Mouse (Mus musculus) limb, embryonic 13.5 days (tissue): Measurements from ENCODE around the gene Tcea2. TPM values are rescaled to one million over a fixed set of nuclear protein-coding genes. Genes with fewer than 3 reads are reported as not detected.

Experiments
- ATAC-seq: fragments of 200-750 bp; cut with Nextera tagmentation; 2 replicates; pipeline ENCODE4 v1.8.0; 2017; ENCODE audit warnings: low read depth, moderate number of reproducible peaks, moderate TSS enrichment; ENCODE audit not compliant: low FRiP score
- H3K27ac ChIP-seq: fragments of 300-500 bp; sonication (generic); 2 replicates; pipeline ENCODE4 v1.5.1; 2015; ENCODE audit warnings: inconsistent platforms, mild to moderate bottlenecking, moderate library complexity
- H3K27me3 ChIP-seq: fragments of 300-500 bp; sonication (generic); 2 replicates; pipeline ENCODE4 v1.6.1; 2015; ENCODE audit warnings: mild to moderate bottlenecking, inconsistent platforms
- H3K36me3 ChIP-seq: fragments of 300-500 bp; sonication (generic); 2 replicates; pipeline ENCODE4 v1.6.1; 2015; ENCODE audit warnings: inconsistent platforms, mild to moderate bottlenecking, moderate library complexity
- H3K4me1 ChIP-seq: fragments of 300-500 bp; sonication (generic); 2 replicates; pipeline ENCODE4 v1.6.1; 2015; ENCODE audit warnings: inconsistent platforms
- H3K4me2 ChIP-seq: fragments of 300-500 bp; sonication (generic); replicated peaks from 2 replicates; pipeline ENCODE4 v1.6.1; 2015; ENCODE audit warnings: inconsistent platforms, mild to moderate bottlenecking, moderate library complexity
- H3K4me3 ChIP-seq: fragments of 300-500 bp; sonication (generic); 2 replicates; pipeline ENCODE4 v1.5.1; 2015; ENCODE audit warnings: moderate library complexity, mild to moderate bottlenecking, inconsistent platforms
- H3K9ac ChIP-seq: fragments of 300-500 bp; sonication (generic); 2 replicates; pipeline ENCODE4 v1.6.1; 2015; ENCODE audit warnings: mild to moderate bottlenecking, inconsistent platforms
- H3K9me3 ChIP-seq: fragments of 300-500 bp; sonication (generic); 2 replicates; pipeline ENCODE4 v1.6.1; 2016; ENCODE audit warnings: inconsistent platforms
- WGBS: fragments of 180-500 bp; shearing (Covaris S2); methylation state at CpG from one replicate; pipeline ENCODE4 v1.1.7; 2015; 5-methylcytosine and 5-hydroxymethylcytosine counted together
- polyA plus RNA-seq: library from polyadenylated mRNA; unstranded; fragments of >200 nt; fragmentation: Nextera tagmentation; extraction: Ambion mirVana; gene quantifications from 2 replicates; pipeline ENCODE4 v1.2.1, GENCODE M21; 2015

Gene Tcea2
- 33.3 and 34.3 TPM in 2 replicates for polyA plus RNA-seq

- under 1% methylated on average over 64 of the region's 69 CpGs for WGBS
- Histone ChIP-seq H3K9me3 (no peaks in the 10 kb centered on the region), H3K4me1 (peaks cover 22% of the 10 kb centered on the region), H3K27ac (no peak within 1 kb of the TSS; the same call in 1 of the 2 replicates), H3K36me3 (peaks cover 7% of the 10 kb centered on the region; the same call in 1 of the 2 replicates), H3K9ac (peak within 1 kb of the TSS; percentile 88), H3K4me3 (peak within 1 kb of the TSS; percentile 70), H3K27me3 (no peaks in the 10 kb centered on the region), H3K4me2 (peak within 1 kb of the TSS; percentile 90)
- peak; percentile 55 for ATAC-seq
These were observed at the start of gene Tcea2 for GRCm38 (mm10) chr2:181679951-181680715. Tcea2 (plus strand) TSS chr2:181680310.

GRCm38 (mm10) chr2:181632624-181633023 is 47.5 kb upstream of the Tcea2 start:
- ATAC-seq: no peak
- WGBS: 92% methylated on average over 6 of the region's 6 CpGs
- no peak overlapping the region for H3K4me3 ChIP-seq

GRCm38 (mm10) chr2:181635865-181636264 is 44.2 kb upstream of the Tcea2 start:
- Histone ChIP-seq H3K27ac (no peak overlapping the region), H3K36me3 (peaks cover 81% of the 10 kb centered on the region), H3K9ac (no peak overlapping the region), H3K4me3 (no peak overlapping the region), H3K27me3 (no peaks in the 10 kb centered on the region), H3K4me1 (no peaks in the 10 kb centered on the region), H3K4me2 (no peak overlapping the region), H3K9me3 (no peaks in the 10 kb centered on the region)
- WGBS: 87% methylated on average over 3 of the region's 3 CpGs
- ATAC-seq: no peak

More at GRCm38 (mm10) chr2:181632624-181633023, 47.5 kb upstream of the Tcea2 start:
- no peak overlapping the region for H3K9ac ChIP-seq
- H3K27ac ChIP-seq: no peak overlapping the region
- H3K27me3 ChIP-seq: no peaks in the 10 kb centered on the region
- no peaks in the 10 kb centered on the region for H3K4me1 ChIP-seq
- no peak overlapping the region for H3K4me2 ChIP-seq
- H3K36me3 ChIP-seq: peaks cover 75% of the 10 kb centered on the region
- H3K9me3 ChIP-seq: no peaks in the 10 kb centered on the region

- H3K4me1 ChIP-seq: peaks cover 16% of the 10 kb centered on the region
- WGBS: 82% methylated on average over 2 of the region's 2 CpGs
- H3K4me3 ChIP-seq: no peak overlapping the region
- H3K9ac ChIP-seq: no peak overlapping the region
- H3K27me3 ChIP-seq: no peaks in the 10 kb centered on the region
- H3K9me3 ChIP-seq: no peaks in the 10 kb centered on the region
- H3K36me3 ChIP-seq: peaks cover 86% of the 10 kb centered on the region
- H3K4me2 ChIP-seq: no peak overlapping the region
- ATAC-seq: no peak
- H3K27ac ChIP-seq: no peak overlapping the region
These were observed 35.7 kb upstream of the Tcea2 start for GRCm38 (mm10) chr2:181644361-181644760.

- Histone ChIP-seq H3K27ac (no peak overlapping the region; the same call in 1 of the 2 replicates), H3K4me1 (peaks cover 16% of the 10 kb centered on the region), H3K4me3 (no peak overlapping the region), H3K9ac (no peak overlapping the region), H3K9me3 (no peaks in the 10 kb centered on the region), H3K36me3 (peaks cover 87% of the 10 kb centered on the region), H3K27me3 (no peaks in the 10 kb centered on the region), H3K4me2 (no peak overlapping the region)
- 23% methylated on average over 3 of the region's 3 CpGs for WGBS
- peak; percentile 62; the same call in 1 of the 2 replicates for ATAC-seq
These were observed 34.4 kb upstream of the Tcea2 start for GRCm38 (mm10) chr2:181645666-181646065.

- H3K9me3 ChIP-seq: no peaks in the 10 kb centered on the region
- no peak overlapping the region for H3K27ac ChIP-seq
- H3K4me3 ChIP-seq: no peak overlapping the region
- ATAC-seq: no peak
- H3K4me2 ChIP-seq: no peak overlapping the region
- 71% methylated on average over 6 of the region's 6 CpGs for WGBS
- H3K9ac ChIP-seq: no peak overlapping the region
- peaks cover 16% of the 10 kb centered on the region for H3K4me1 ChIP-seq
- H3K27me3 ChIP-seq: no peaks in the 10 kb centered on the region
- peaks cover 87% of the 10 kb centered on the region for H3K36me3 ChIP-seq
These were observed 33.3 kb upstream of the Tcea2 start for GRCm38 (mm10) chr2:181646626-181647472.

GRCm38 (mm10) chr2:181648926-181649325 is 31.2 kb upstream of the Tcea2 start:
- Histone ChIP-seq H3K9me3 (no peaks in the 10 kb centered on the region), H3K36me3 (peaks cover 88% of the 10 kb centered on the region)
- WGBS: 86% methylated on average over 10 of the region's 10 CpGs

GRCm38 (mm10) chr2:181653065-181653464 is 27.0 kb upstream of the Tcea2 start:
- Histone ChIP-seq H3K9ac (no peak overlapping the region), H3K27ac (no peak overlapping the region), H3K36me3 (peaks cover 93% of the 10 kb centered on the region), H3K9me3 (no peaks in the 10 kb centered on the region), H3K4me1 (peaks cover 14% of the 10 kb centered on the region), H3K4me3 (no peak overlapping the region), H3K27me3 (no peaks in the 10 kb centered on the region), H3K4me2 (no peak overlapping the region)
- no peak for ATAC-seq

More at GRCm38 (mm10) chr2:181648926-181649325, 31.2 kb upstream of the Tcea2 start:
- Histone ChIP-seq H3K4me2 (no peak overlapping the region), H3K27ac (no peak overlapping the region), H3K27me3 (no peaks in the 10 kb centered on the region), H3K4me1 (peaks cover 16% of the 10 kb centered on the region), H3K4me3 (no peak overlapping the region), H3K9ac (no peak overlapping the region)
- no peak for ATAC-seq

- peaks cover 88% of the 10 kb centered on the region for H3K36me3 ChIP-seq
- no peaks in the 10 kb centered on the region for H3K27me3 ChIP-seq
- H3K9ac ChIP-seq: no peak overlapping the region
- WGBS: 90% methylated on average over 1 of the region's 1 CpGs
- no peak overlapping the region for H3K4me3 ChIP-seq
- no peak overlapping the region for H3K4me2 ChIP-seq
- no peak overlapping the region for H3K27ac ChIP-seq
- ATAC-seq: no peak
- H3K9me3 ChIP-seq: no peaks in the 10 kb centered on the region
- peaks cover 14% of the 10 kb centered on the region for H3K4me1 ChIP-seq
These were observed 26.6 kb upstream of the Tcea2 start for GRCm38 (mm10) chr2:181653523-181653922.

- no peak for ATAC-seq
- Histone ChIP-seq H3K36me3 (peaks cover 57% of the 10 kb centered on the region), H3K4me3 (no peak within 1 kb of the TSS), H3K27ac (no peak within 1 kb of the TSS), H3K9ac (no peak within 1 kb of the TSS), H3K4me2 (no peak within 1 kb of the TSS), H3K27me3 (no peaks in the 10 kb centered on the region), H3K4me1 (peaks cover 30% of the 10 kb centered on the region), H3K9me3 (no peaks in the 10 kb centered on the region)
- WGBS: 40% methylated on average over 3 of the region's 3 CpGs
These were observed 23.4 kb upstream of the Tcea2 start, which contains the start of gene Gm29797 for GRCm38 (mm10) chr2:181656734-181657133. Gm29797 (plus strand) TSS chr2:181657034.

- Histone ChIP-seq H3K36me3 (peaks cover 50% of the 10 kb centered on the region), H3K27me3 (no peaks in the 10 kb centered on the region), H3K4me1 (peaks cover 33% of the 10 kb centered on the region), H3K9ac (no peak overlapping the region), H3K4me2 (no peak overlapping the region), H3K4me3 (no peak overlapping the region), H3K27ac (no peak overlapping the region), H3K9me3 (no peaks in the 10 kb centered on the region)
- WGBS: 64% methylated on average over 2 of the region's 2 CpGs
- ATAC-seq: no peak
These were observed 22.7 kb upstream of the Tcea2 start for GRCm38 (mm10) chr2:181657441-181657840.

GRCm38 (mm10) chr2:181658528-181658927 is 21.6 kb upstream of the Tcea2 start:
- no peak for ATAC-seq
- peaks cover 39% of the 10 kb centered on the region for H3K36me3 ChIP-seq
- WGBS: 85% methylated on average over 7 of the region's 7 CpGs
- H3K4me1 ChIP-seq: peaks cover 33% of the 10 kb centered on the region
- H3K27ac ChIP-seq: no peak overlapping the region
- H3K4me3 ChIP-seq: no peak overlapping the region
- no peak overlapping the region for H3K9ac ChIP-seq
- no peaks in the 10 kb centered on the region for H3K27me3 ChIP-seq
- no peaks in the 10 kb centered on the region for H3K9me3 ChIP-seq
- no peak overlapping the region for H3K4me2 ChIP-seq
